Mouse (Mus musculus): ENCODE measurements around the gene Egln1. TPM values are rescaled to one million over a fixed set of nuclear protein-coding genes. Genes with fewer than 3 reads are reported as not detected.

Gene Egln1
- polyA plus RNA-seq, 1 experiment from 2014 or later: 15.7 TPM

DNA sequence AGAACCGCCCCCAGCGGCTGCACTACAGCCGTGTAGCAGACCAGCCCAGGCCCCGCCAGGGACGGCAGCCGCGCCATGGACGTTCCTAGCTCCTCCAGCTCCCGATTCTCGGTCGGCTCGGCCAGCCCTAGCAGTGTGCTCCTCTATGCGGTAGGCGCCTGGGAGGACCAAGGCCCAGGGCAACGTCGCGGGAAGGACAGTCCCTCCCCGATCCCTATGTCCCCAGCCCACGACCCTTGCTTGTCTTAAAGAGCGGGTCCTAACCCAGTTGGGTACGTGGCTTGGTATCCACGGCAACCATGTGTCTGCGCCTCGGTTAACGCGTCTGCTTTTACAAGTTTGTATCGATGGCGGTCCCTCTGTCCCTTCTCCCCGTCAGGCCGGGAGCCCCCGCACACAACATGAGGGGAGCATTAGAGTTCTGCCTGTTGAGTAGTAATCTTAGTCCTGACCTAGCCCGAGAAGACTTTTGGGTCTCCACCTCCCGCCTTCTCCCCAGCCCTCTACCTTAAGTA lies 85.9 kb downstream of the Egln1 start:
- no peaks in the 10 kb centered on the region for H3K9me3 ChIP-seq
- H3K9ac ChIP-seq: peak overlapping the region; percentile 93
- ATAC-seq (ENCODE audit: low read depth): peak; percentile 92
- peaks cover 30% of the 10 kb centered on the region for H3K4me1 ChIP-seq (replicated peaks)
- peak overlapping the region; percentile 75 for H3K4me3 ChIP-seq
- under 1% methylated on average over 33 of the region's 33 CpGs for WGBS
- H3K4me2 ChIP-seq: peak overlapping the region; percentile 86
- peaks cover 26% of the 10 kb centered on the region for H3K36me3 ChIP-seq
- no peaks in the 10 kb centered on the region for H3K27me3 ChIP-seq
- H3K27ac ChIP-seq (replicated peaks): peak overlapping the region; percentile 92

- Histone ChIP-seq H3K36me3 (peaks cover 33% of the 10 kb centered on the region), H3K9ac (peak within 1 kb of the TSS; percentile 93), H3K4me3 (peak within 1 kb of the TSS; percentile 75), H3K4me2 (peak within 1 kb of the TSS; percentile 86), H3K9me3 (no peaks in the 10 kb centered on the region), H3K4me1 (replicated peaks) (peaks cover 30% of the 10 kb centered on the region), H3K27ac (replicated peaks) (peak within 1 kb of the TSS; percentile 92), H3K27me3 (no peaks in the 10 kb centered on the region)
- peak; percentile 98 for ATAC-seq (ENCODE audit: low read depth)
- WGBS: 2% methylated on average over 55 of the region's 55 CpGs
Observed at GRCm38 (mm10) chr8:124862321-124863162, 86.6 kb downstream of the Egln1 start, which contains the start of the genes Gnpat and 2810004N23Rik. Gene Gnpat (plus strand): TSS chr8:124863033. Gene 2810004N23Rik (minus strand): TSS chr8:124863120.

DNA sequence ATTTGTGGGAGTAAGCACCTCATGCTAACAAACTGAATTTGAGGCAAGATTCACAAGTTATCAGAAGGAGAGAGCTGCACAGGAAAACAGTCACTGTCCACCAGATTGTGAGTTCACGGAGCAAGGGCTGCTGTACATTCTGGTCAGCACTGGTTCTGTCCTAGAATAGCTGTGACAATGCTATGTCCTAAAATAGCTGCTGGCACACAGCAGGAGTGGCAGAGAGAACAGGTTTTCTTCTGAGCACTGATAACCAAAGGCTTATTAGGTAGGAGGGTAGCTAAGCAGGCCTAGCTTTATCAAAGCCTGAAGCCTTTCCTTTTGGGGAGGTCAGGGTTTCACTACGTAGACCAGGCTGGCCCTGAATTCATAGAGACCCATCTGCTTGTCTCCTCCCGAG lies 88.9 kb downstream of the Egln1 start:
- Histone ChIP-seq H3K4me2 (no peak overlapping the region), H3K9me3 (peaks cover 5% of the 10 kb centered on the region; the same call in 1 of the 2 replicates), H3K4me3 (no peak overlapping the region), H3K4me1 (replicated peaks) (peaks cover 27% of the 10 kb centered on the region), H3K27ac (replicated peaks) (no peak overlapping the region), H3K36me3 (peaks cover 56% of the 10 kb centered on the region), H3K27me3 (no peaks in the 10 kb centered on the region), H3K9ac (no peak overlapping the region)
- WGBS: 95% methylated on average over 3 of the region's 3 CpGs
- no peak for ATAC-seq (ENCODE audit: low read depth)

DNA sequence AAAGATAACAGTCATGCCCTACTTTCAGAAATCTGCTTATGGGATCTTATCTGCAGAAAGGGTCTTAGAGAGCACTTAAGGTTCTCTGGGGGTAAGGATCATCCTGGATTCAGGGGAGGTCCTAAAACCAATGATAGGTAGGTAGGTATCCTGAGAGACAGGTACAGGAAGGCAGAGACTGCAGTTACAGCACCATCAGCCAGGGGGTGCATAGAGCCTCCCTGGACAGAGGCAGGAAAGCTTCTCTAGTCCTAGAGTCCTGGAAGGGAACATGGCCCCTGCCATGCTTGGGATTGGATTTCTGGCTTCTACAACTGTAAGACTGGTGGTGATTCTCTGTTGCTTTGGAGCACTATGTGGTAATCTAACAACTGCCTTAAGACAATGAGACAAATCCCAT lies 89.7 kb downstream of the Egln1 start:
- H3K27me3 ChIP-seq: no peaks in the 10 kb centered on the region
- no peak overlapping the region for H3K4me3 ChIP-seq
- no peak overlapping the region for H3K27ac ChIP-seq (replicated peaks)
- peaks cover 5% of the 10 kb centered on the region for H3K9me3 ChIP-seq
- H3K4me2 ChIP-seq: no peak overlapping the region
- peaks cover 20% of the 10 kb centered on the region for H3K4me1 ChIP-seq (replicated peaks)
- ATAC-seq (ENCODE audit: low read depth): no peak
- no peak overlapping the region for H3K9ac ChIP-seq
- peaks cover 63% of the 10 kb centered on the region for H3K36me3 ChIP-seq

Other genes with a start within 250 kb of the Egln1 start
- 60.4 and 62.6 TPM in 2 replicates for gene Ttc13, start 227.3 kb downstream of the Egln1 start, polyA plus RNA-seq (2015; fragmentation: Nextera tagmentation; extraction: Ambion mirVana)
- gene Arv1, start 227.2 kb downstream of the Egln1 start, polyA plus RNA-seq (2015; fragmentation: Nextera tagmentation; extraction: Ambion mirVana): 28.4 and 31.4 TPM in 2 replicates
- gene Fam89a, start 197.5 kb downstream of the Egln1 start, polyA plus RNA-seq (2015; fragmentation: Nextera tagmentation; extraction: Ambion mirVana): 12.1 and 15.9 TPM in 2 replicates
- gene Trim67, start 156.2 kb downstream of the Egln1 start, polyA plus RNA-seq (2015; fragmentation: Nextera tagmentation; extraction: Ambion mirVana): 21.1 TPM in 2 replicates
- 80.4 and 82.9 TPM in 2 replicates for gene Gnpat, start 86.3 kb downstream of the Egln1 start, polyA plus RNA-seq (2015; fragmentation: Nextera tagmentation; extraction: Ambion mirVana)
- 27.2 and 29.7 TPM in 2 replicates for gene 2810004N23Rik, start 86.2 kb downstream of the Egln1 start, polyA plus RNA-seq (2015; fragmentation: Nextera tagmentation; extraction: Ambion mirVana)
- gene Exoc8, start 51.6 kb downstream of the Egln1 start, polyA plus RNA-seq (2015; fragmentation: Nextera tagmentation; extraction: Ambion mirVana): 12.9 and 13.8 TPM in 2 replicates
- gene Sprtn, start 51.4 kb downstream of the Egln1 start, polyA plus RNA-seq (2015; fragmentation: Nextera tagmentation; extraction: Ambion mirVana): 8.5 and 11.4 TPM in 2 replicates
- gene Tsnax, start 63.7 kb upstream of the Egln1 start, polyA plus RNA-seq (2015; fragmentation: Nextera tagmentation; extraction: Ambion mirVana): 159 and 168 TPM in 2 replicates
- 1.6 and 2.1 TPM in 2 replicates for gene Disc1, start 104.9 kb upstream of the Egln1 start, polyA plus RNA-seq (2015; fragmentation: Nextera tagmentation; extraction: Ambion mirVana)

Measured in neural tube, embryonic 13.5 days (tissue).